In genomic region chr13:102625171-102625835, GRCm38 (mm10) we compare ENCODE assay signal across 9 mouse cellular contexts.
DNase-seq lines count a peak whose midpoint lies in the region; ATAC-seq and TF ChIP-seq lines count a peak whose summit lies in the region.
"Had no signal": no experiment of that assay in that cellular context is flagged by ENCODE, and none has a peak within 500 bp of the region (broad histone marks: within the 10 kb centered on the region; RNA-seq: fewer than 3 reads in every experiment).

No protein-coding gene starts in this region.

- H3K9ac ChIP-seq in embryonic facial prominence, embryonic 15.5 days, result no peak overlapping the region
- H3K9ac ChIP-seq in heart, embryonic 16.5 days (ENCODE audit: low read length), result peak overlapping the region; percentile 17; the same call in 1 of the 2 replicates
- H3K9ac ChIP-seq in liver, postnatal 0 days (replicated peaks), result no peak overlapping the region
- no peak overlapping the region for H3K9ac ChIP-seq in stomach, embryonic 15.5 days

- DNase-seq in right cerebral cortex, postnatal 10 days (ENCODE audit: low spot score in 2 of 2), result peak; percentile 59 to 61
- DNase-seq in right cerebral cortex, postnatal 4 days, result no peak
- peak; percentile 76 to 96 for DNase-seq in kidney, postnatal 36 days
- peak; percentile 19 for DNase-seq in liver, postnatal 0 days
- no peak for DNase-seq in spleen, postnatal 14 days (ENCODE audit: low spot score in 2 of 2)

- WGBS in embryonic facial prominence, embryonic 15.5 days, result 22% methylated on average over 8 of the region's 8 CpGs
- 37% methylated on average over 8 of the region's 8 CpGs for WGBS in heart, embryonic 16.5 days
- WGBS in liver, postnatal 0 days (ENCODE audit: insufficient replicate concordance), result 58% methylated on average over 8 of the region's 8 CpGs
- WGBS in stomach, embryonic 15.5 days, result 28% methylated on average over 8 of the region's 8 CpGs

- TF ChIP-seq EP300 in liver, postnatal 0 days (IDR thresholded peaks at IDR 0.05; ENCODE audit: low read depth), result peak; percentile 76; the same call in 1 of the 2 replicates

- H3K4me3 ChIP-seq in embryonic facial prominence, embryonic 15.5 days (replicated peaks), result no peak overlapping the region
- H3K4me3 ChIP-seq in heart, embryonic 16.5 days (ENCODE audit: low read length), result no peak overlapping the region
- H3K4me3 ChIP-seq in liver, postnatal 0 days (ENCODE audit: low read depth, low read length), result no peak overlapping the region
- no peak overlapping the region for H3K4me3 ChIP-seq in stomach, embryonic 15.5 days (replicated peaks)
- H3K4me3 ChIP-seq: megakaryocyte, embryonic 14.5 days had no signal

- TF ChIP-seq CTCF in liver, postnatal 0 days (IDR thresholded peaks at IDR 0.05; ENCODE audit: low read depth), result no peak

- no peaks in the 10 kb centered on the region for H3K27me3 ChIP-seq in embryonic facial prominence, embryonic 15.5 days
- H3K27me3 ChIP-seq in heart, embryonic 16.5 days (ENCODE audit: control insufficient read depth, insufficient read depth, low read length), result no peaks in the 10 kb centered on the region
- no peaks in the 10 kb centered on the region for H3K27me3 ChIP-seq in liver, postnatal 0 days (ENCODE audit: insufficient read depth, low read length)
- no peaks in the 10 kb centered on the region for H3K27me3 ChIP-seq in stomach, embryonic 15.5 days (replicated peaks)
- H3K27me3 ChIP-seq: megakaryocyte, embryonic 14.5 days had no signal

- peak overlapping the region; percentile 92 for H3K27ac ChIP-seq in embryonic facial prominence, embryonic 15.5 days (replicated peaks)
- peak overlapping the region; percentile 97 for H3K27ac ChIP-seq in heart, embryonic 16.5 days (ENCODE audit: low read length)
- peak overlapping the region; percentile 63 for H3K27ac ChIP-seq in liver, postnatal 0 days (ENCODE audit: low read depth)
- H3K27ac ChIP-seq in stomach, embryonic 15.5 days, result peak overlapping the region; percentile 93

- H3K36me3 ChIP-seq in embryonic facial prominence, embryonic 15.5 days, result no peaks in the 10 kb centered on the region
- no peaks in the 10 kb centered on the region for H3K36me3 ChIP-seq in heart, embryonic 16.5 days (ENCODE audit: control insufficient read depth, insufficient read depth)
- no peaks in the 10 kb centered on the region for H3K36me3 ChIP-seq in liver, postnatal 0 days (replicated peaks; ENCODE audit: insufficient read depth, low read length)
- H3K36me3 ChIP-seq in stomach, embryonic 15.5 days, result no peaks in the 10 kb centered on the region

- peaks cover 28% of the 10 kb centered on the region for H3K4me1 ChIP-seq in embryonic facial prominence, embryonic 15.5 days
- peaks cover 20% of the 10 kb centered on the region for H3K4me1 ChIP-seq in heart, embryonic 16.5 days (ENCODE audit: control insufficient read depth, insufficient read depth, low read length)
- peaks cover 10% of the 10 kb centered on the region for H3K4me1 ChIP-seq in liver, postnatal 0 days (ENCODE audit: insufficient read depth)
- H3K4me1 ChIP-seq in stomach, embryonic 15.5 days, result peaks cover 17% of the 10 kb centered on the region; the same call in 1 of the 2 replicates
- H3K4me1 ChIP-seq: megakaryocyte, embryonic 14.5 days had no signal

- peak; percentile 85 for ATAC-seq in embryonic facial prominence, embryonic 15.5 days (ENCODE audit: insufficient number of reproducible peaks, low FRiP score, low TSS enrichment, low read depth)
- peak; percentile 94 for ATAC-seq in heart, embryonic 16.5 days (replicated peaks; ENCODE audit: extremely low read depth, insufficient read depth, low FRiP score)
- ATAC-seq in liver, postnatal 0 days, result peak; percentile 78; the same call in 1 of the 2 replicates
- peak; percentile 86 for ATAC-seq in stomach, embryonic 15.5 days (ENCODE audit: insufficient read depth, low FRiP score, low read depth)

- peak overlapping the region; percentile 23; the same call in 1 of the 2 replicates for H3K4me2 ChIP-seq in embryonic facial prominence, embryonic 15.5 days (replicated peaks)
- H3K4me2 ChIP-seq in heart, embryonic 16.5 days (ENCODE audit: low read depth, low read length), result peak overlapping the region; percentile 22; the same call in 1 of the 2 replicates
- H3K4me2 ChIP-seq in liver, postnatal 0 days (ENCODE audit: low read depth, low read length), result no peak overlapping the region
- no peak overlapping the region; the same call in 1 of the 2 replicates for H3K4me2 ChIP-seq in stomach, embryonic 15.5 days

- H3K9me3 ChIP-seq in embryonic facial prominence, embryonic 15.5 days (replicated peaks), result no peaks in the 10 kb centered on the region
- H3K9me3 ChIP-seq in heart, embryonic 16.5 days (replicated peaks; ENCODE audit: control insufficient read depth, low read length), result no peaks in the 10 kb centered on the region
- H3K9me3 ChIP-seq in liver, postnatal 0 days (ENCODE audit: low read length), result no peaks in the 10 kb centered on the region
- no peaks in the 10 kb centered on the region for H3K9me3 ChIP-seq in stomach, embryonic 15.5 days
- H3K9me3 ChIP-seq: megakaryocyte, embryonic 14.5 days had no signal

Comparison
In these comparisons a context has a peak if more than half of its experiments do, and no peak if none do; other contexts are left out.
1. DNase-seq: peak in right cerebral cortex, postnatal 10 days (2 of 2), kidney, postnatal 36 days (2 of 2) and liver, postnatal 0 days (single experiment); none in right cerebral cortex, postnatal 4 days (single experiment) and spleen, postnatal 14 days (0 of 2).
2. H3K4me2 ChIP-seq: peak in embryonic facial prominence, embryonic 15.5 days (single experiment) and heart, embryonic 16.5 days (single experiment); none in liver, postnatal 0 days (single experiment) and stomach, embryonic 15.5 days (single experiment).
3. Peak in every context shown above with its lines, with median percentiles within 50 percentile points of each other: ATAC-seq and H3K27ac ChIP-seq.